Comparison of ENCODE assay signal across 7 mouse cellular contexts in genomic region chr7:4656818-4657217, GRCm38 (mm10). TPM values are rescaled to one million over a fixed set of nuclear protein-coding genes. Genes with fewer than 3 reads are reported as not detected.
A peak's percentile ranks its signal among the peaks of the same experiment; 100 is the strongest.
DNase-seq lines count a peak whose midpoint lies in the region; ATAC-seq and TF ChIP-seq lines count a peak whose summit lies in the region.

No protein-coding gene starts in this region.

- peaks cover 19% of the 10 kb centered on the region; the same call in 1 of the 2 replicates for H3K4me1 ChIP-seq in lung, postnatal 0 days (ENCODE audit: insufficient read depth, low read depth, low read length)
- peaks cover 28% of the 10 kb centered on the region for H3K4me1 ChIP-seq in lung, adult 2 months (ENCODE audit: control insufficient read depth, insufficient read depth, low read length)
- H3K4me1 ChIP-seq in forebrain, embryonic 15.5 days = peaks cover 51% of the 10 kb centered on the region
- peaks cover 76% of the 10 kb centered on the region for H3K4me1 ChIP-seq in liver, embryonic 12.5 days
- peaks cover 31% of the 10 kb centered on the region for H3K4me1 ChIP-seq in stomach, embryonic 16.5 days (ENCODE audit: control insufficient read depth, insufficient read depth, low read length)

- H3K27me3 ChIP-seq in lung, postnatal 0 days (replicated peaks; ENCODE audit: insufficient read depth, low read length) = no peaks in the 10 kb centered on the region
- H3K27me3 ChIP-seq in forebrain, embryonic 15.5 days = no peaks in the 10 kb centered on the region
- H3K27me3 ChIP-seq in liver, embryonic 12.5 days (replicated peaks) = no peaks in the 10 kb centered on the region
- no peaks in the 10 kb centered on the region for H3K27me3 ChIP-seq in stomach, embryonic 16.5 days (ENCODE audit: control insufficient read depth, insufficient read depth, low read length)

- no peak for TF ChIP-seq POLR2A in lung, adult 2 months (IDR thresholded peaks at IDR 0.05; ENCODE audit: borderline replicate concordance, extremely low read depth, low read depth, low read length)

- no peak for TF ChIP-seq EP300 in lung, postnatal 0 days (IDR thresholded peaks at IDR 0.05)

- TF ChIP-seq CTCF in lung, postnatal 0 days (IDR thresholded peaks at IDR 0.05) = no peak
- TF ChIP-seq CTCF in lung, adult 2 months (IDR thresholded peaks at IDR 0.05; ENCODE audit: insufficient read depth, low read length) = no peak

- no peak for DNase-seq in lung, postnatal 0 days (ENCODE audit: low spot score)
- no peak for DNase-seq in lung, adult 2 months
- DNase-seq in thymus, postnatal 36 days = no peak
- DNase-seq in right cerebral cortex, postnatal 4 days = no peak

- 0 out of 2 replicates have a peak overlapping the region, but pooled peaks have one; percentile 75 for H3K4me3 ChIP-seq in lung, postnatal 0 days (ENCODE audit: low read depth, low read length)
- H3K4me3 ChIP-seq in lung, adult 2 months (replicated peaks; ENCODE audit: extremely low read depth, low read depth, low read length) = no peak overlapping the region
- peak overlapping the region; percentile 82; the same call in 1 of the 2 replicates for H3K4me3 ChIP-seq in forebrain, embryonic 15.5 days
- H3K4me3 ChIP-seq in liver, embryonic 12.5 days = peak overlapping the region; percentile 88
- peak overlapping the region; percentile 83 for H3K4me3 ChIP-seq in stomach, embryonic 16.5 days (replicated peaks; ENCODE audit: low read length)

- WGBS in lung, postnatal 0 days = 24% methylated on average over 1 of the region's 1 CpGs
- WGBS in lung, adult 2 months = 13% methylated on average over 1 of the region's 1 CpGs
- 73% methylated on average over 1 of the region's 1 CpGs for WGBS in forebrain, embryonic 15.5 days
- 21% methylated on average over 1 of the region's 1 CpGs for WGBS in liver, embryonic 12.5 days (ENCODE audit: insufficient replicate concordance)
- 38% methylated on average over 1 of the region's 1 CpGs for WGBS in stomach, embryonic 16.5 days

- no peak overlapping the region for H3K9ac ChIP-seq in lung, postnatal 0 days (replicated peaks; ENCODE audit: low read depth)
- peak overlapping the region; percentile 92; the same call in 1 of the 2 replicates for H3K9ac ChIP-seq in forebrain, embryonic 15.5 days (replicated peaks)
- H3K9ac ChIP-seq in liver, embryonic 12.5 days = peak overlapping the region; percentile 97
- H3K9ac ChIP-seq in stomach, embryonic 16.5 days (ENCODE audit: low read length) = peak overlapping the region; percentile 96

- no peak for ATAC-seq in lung, postnatal 0 days
- ATAC-seq in forebrain, embryonic 15.5 days (replicated peaks) = no peak
- no peak for ATAC-seq in liver, embryonic 12.5 days
- ATAC-seq in stomach, embryonic 16.5 days (ENCODE audit: insufficient read depth, low FRiP score) = no peak

- H3K9me3 ChIP-seq in lung, postnatal 0 days (ENCODE audit: low read length) = no peaks in the 10 kb centered on the region
- H3K9me3 ChIP-seq in forebrain, embryonic 15.5 days = no peaks in the 10 kb centered on the region
- no peaks in the 10 kb centered on the region for H3K9me3 ChIP-seq in liver, embryonic 12.5 days (replicated peaks)
- no peaks in the 10 kb centered on the region for H3K9me3 ChIP-seq in stomach, embryonic 16.5 days (replicated peaks; ENCODE audit: control insufficient read depth, low read length)

- H3K27ac ChIP-seq in lung, postnatal 0 days (ENCODE audit: low read length) = no peak overlapping the region
- no peak overlapping the region for H3K27ac ChIP-seq in forebrain, embryonic 15.5 days (replicated peaks)
- H3K27ac ChIP-seq in liver, embryonic 12.5 days = peak overlapping the region; percentile 90
- H3K27ac ChIP-seq in stomach, embryonic 16.5 days (ENCODE audit: low read length) = no peak overlapping the region

- H3K36me3 ChIP-seq in lung, postnatal 0 days (ENCODE audit: insufficient read depth, low read length) = no peaks in the 10 kb centered on the region
- H3K36me3 ChIP-seq in forebrain, embryonic 15.5 days = peaks cover 3% of the 10 kb centered on the region; the same call in 1 of the 2 replicates
- peaks cover 42% of the 10 kb centered on the region for H3K36me3 ChIP-seq in liver, embryonic 12.5 days
- H3K36me3 ChIP-seq in stomach, embryonic 16.5 days (ENCODE audit: control insufficient read depth, insufficient read depth, low read length) = no peaks in the 10 kb centered on the region

- peak overlapping the region; percentile 69 for H3K4me2 ChIP-seq in lung, postnatal 0 days (replicated peaks; ENCODE audit: low read depth, low read length)
- H3K4me2 ChIP-seq in forebrain, embryonic 15.5 days (replicated peaks) = peak overlapping the region; percentile 67
- peak overlapping the region; percentile 90 for H3K4me2 ChIP-seq in liver, embryonic 12.5 days
- peak overlapping the region; percentile 86 for H3K4me2 ChIP-seq in stomach, embryonic 16.5 days (ENCODE audit: low read depth, low read length)

RNA-seq across cellular contexts. Expression of gene Ppp6r1, which starts 2.0 kb away (rescaled TPM):
- polyA plus RNA-seq in lung, postnatal 0 days (2015; fragmentation: Nextera tagmentation; extraction: Ambion mirVana) = 6.8 and 7.5 TPM in 2 replicates
- 99.0 and 112 TPM in 2 replicates for polyA plus RNA-seq in lung, adult 2 months (2012; rRNA removed)
- polyA plus RNA-seq in forebrain, embryonic 15.5 days (2015; fragmentation: Nextera tagmentation; extraction: Ambion mirVana) = 9.2 and 9.3 TPM in 2 replicates
- 12.0 and 12.7 TPM in 2 replicates for polyA plus RNA-seq in liver, embryonic 12.5 days (2016; fragmentation: Nextera tagmentation; extraction: Ambion mirVana)
- polyA plus RNA-seq in stomach, embryonic 16.5 days (2015; fragmentation: Nextera tagmentation; extraction: Ambion mirVana) = 2.8 and 3.8 TPM in 2 replicates

RNA-seq across cellular contexts. Expression of gene Tmem86b, which starts 25.6 kb away (rescaled TPM):
- 0.90 and 0.91 TPM in 2 replicates for polyA plus RNA-seq in lung, postnatal 0 days (2015; fragmentation: Nextera tagmentation; extraction: Ambion mirVana)
- 10.1 and 14.6 TPM in 2 replicates for polyA plus RNA-seq in lung, adult 2 months (2012; rRNA removed)
- polyA plus RNA-seq in forebrain, embryonic 15.5 days (2015; fragmentation: Nextera tagmentation; extraction: Ambion mirVana) = 2.7 and 3.1 TPM in 2 replicates
- polyA plus RNA-seq in liver, embryonic 12.5 days (2016; fragmentation: Nextera tagmentation; extraction: Ambion mirVana) = 25.7 and 26.1 TPM in 2 replicates
- polyA plus RNA-seq in stomach, embryonic 16.5 days (2015; fragmentation: Nextera tagmentation; extraction: Ambion mirVana) = 2.3 and 3.4 TPM in 2 replicates

RNA-seq across cellular contexts. Expression of gene Hspbp1, which starts 28.1 kb away (rescaled TPM):
- polyA plus RNA-seq in lung, postnatal 0 days (2015; fragmentation: Nextera tagmentation; extraction: Ambion mirVana) = 49.7 and 54.4 TPM in 2 replicates
- 38.8 and 39.6 TPM in 2 replicates for polyA plus RNA-seq in lung, adult 2 months (2012; rRNA removed)
- polyA plus RNA-seq in forebrain, embryonic 15.5 days (2015; fragmentation: Nextera tagmentation; extraction: Ambion mirVana) = 142 and 146 TPM in 2 replicates
- polyA plus RNA-seq in liver, embryonic 12.5 days (2016; fragmentation: Nextera tagmentation; extraction: Ambion mirVana) = 90.8 and 95.6 TPM in 2 replicates
- 77.2 and 88.0 TPM in 2 replicates for polyA plus RNA-seq in stomach, embryonic 16.5 days (2015; fragmentation: Nextera tagmentation; extraction: Ambion mirVana)

RNA-seq across cellular contexts. Expression of gene Brsk1, which starts 33.6 kb away (rescaled TPM):
- polyA plus RNA-seq in lung, postnatal 0 days (2015; fragmentation: Nextera tagmentation; extraction: Ambion mirVana) = 0.31 and 0.45 TPM in 2 replicates
- 4.1 and 4.9 TPM in 2 replicates for polyA plus RNA-seq in lung, adult 2 months (2012; rRNA removed)
- 6.7 and 7.9 TPM in 2 replicates for polyA plus RNA-seq in forebrain, embryonic 15.5 days (2015; fragmentation: Nextera tagmentation; extraction: Ambion mirVana)
- polyA plus RNA-seq in liver, embryonic 12.5 days (2016; fragmentation: Nextera tagmentation; extraction: Ambion mirVana) = 0.19 and 0.29 TPM in 2 replicates
- polyA plus RNA-seq in stomach, embryonic 16.5 days (2015; fragmentation: Nextera tagmentation; extraction: Ambion mirVana) = 0.86 and 0.88 TPM in 2 replicates

RNA-seq across cellular contexts. Expression of gene Ptprh, which starts 53.0 kb away (rescaled TPM):
- not detected in 2 replicates for polyA plus RNA-seq in lung, postnatal 0 days (2015; fragmentation: Nextera tagmentation; extraction: Ambion mirVana)
- polyA plus RNA-seq in lung, adult 2 months (2012; rRNA removed) = 0.08 and 0.14 TPM in 2 replicates
- polyA plus RNA-seq in forebrain, embryonic 15.5 days (2015; fragmentation: Nextera tagmentation; extraction: Ambion mirVana) = 0.24 and 0.52 TPM in 2 replicates
- polyA plus RNA-seq in liver, embryonic 12.5 days (2016; fragmentation: Nextera tagmentation; extraction: Ambion mirVana) = not detected in 2 replicates
- polyA plus RNA-seq in stomach, embryonic 16.5 days (2015; fragmentation: Nextera tagmentation; extraction: Ambion mirVana) = 0.92 and 1.0 TPM in 2 replicates
